Mouse (Mus musculus) hindbrain, embryonic 14.5 days (tissue): Measurements from ENCODE around the gene Asgr2. TPM values are rescaled to one million over a fixed set of nuclear protein-coding genes. Genes with fewer than 3 reads are reported as not detected.

ENCODE experiments used
- ATAC-seq: fragments of 200-750 bp; cut with Nextera tagmentation; 2 replicates; pipeline ENCODE4 v1.8.0; 2017; ENCODE audit warnings: moderate number of reproducible peaks, mild to moderate bottlenecking, moderate TSS enrichment, moderate library complexity; ENCODE audit not compliant: low FRiP score
- DNase-seq: peaks from one replicate; pipeline ENCODE4 v3.0.0-alpha.2; 2015; ENCODE audit warnings: low spot score
- H3K27ac ChIP-seq: fragments of 300-500 bp; sonication (generic); 2 replicates; pipeline ENCODE4 v1.5.1; 2014; ENCODE audit warnings: mild to moderate bottlenecking, moderate library complexity
- H3K27me3 ChIP-seq: fragments of 300-500 bp; sonication (generic); 2 replicates; pipeline ENCODE4 v1.6.1; 2014; ENCODE audit warnings: mild to moderate bottlenecking, low read length, mixed read lengths; ENCODE audit not compliant: control insufficient read depth, insufficient read depth
- H3K36me3 ChIP-seq: fragments of 300-500 bp; sonication (generic); replicated peaks from 2 replicates; pipeline ENCODE4 v1.6.1; 2014; ENCODE audit not compliant: control insufficient read depth, insufficient read depth
- H3K4me1 ChIP-seq: fragments of 300-500 bp; sonication (generic); replicated peaks from 2 replicates; pipeline ENCODE4 v1.6.1; 2014; ENCODE audit warnings: antibody characterized with exemption, low read length, mixed read lengths; ENCODE audit not compliant: control insufficient read depth, insufficient read depth
- H3K4me2 ChIP-seq: fragments of 300-500 bp; sonication (generic); replicated peaks from 2 replicates; pipeline ENCODE4 v1.6.1; 2014; ENCODE audit warnings: mild to moderate bottlenecking, moderate library complexity
- H3K4me3 ChIP-seq: fragments of 300-500 bp; sonication (generic); replicated peaks from 2 replicates; pipeline ENCODE4 v1.5.1; 2014; ENCODE audit warnings: mild to moderate bottlenecking, low read length
- H3K9ac ChIP-seq: fragments of 300-500 bp; sonication (generic); 2 replicates; pipeline ENCODE4 v1.6.1; 2014
- H3K9me3 ChIP-seq: fragments of 300-500 bp; sonication (generic); 2 replicates; pipeline ENCODE4 v1.6.1; 2016; ENCODE audit warnings: low read length; ENCODE audit not compliant: control insufficient read depth
- WGBS: fragments of 180-500 bp; shearing (Covaris S2); extraction: QIAGEN DNeasy Blood & Tissue Kit; methylation state at CpG from one replicate; pipeline ENCODE4 v1.1.7; 2014; 5-methylcytosine and 5-hydroxymethylcytosine counted together
- polyA plus RNA-seq: library from polyadenylated mRNA; unstranded; fragments of >200 nt; fragmentation: Nextera tagmentation; extraction: Ambion mirVana; gene quantifications from 2 replicates; pipeline ENCODE4 v1.2.1, GENCODE M21; 2014

Gene Asgr2
- not detected in 2 replicates for polyA plus RNA-seq

DNA sequence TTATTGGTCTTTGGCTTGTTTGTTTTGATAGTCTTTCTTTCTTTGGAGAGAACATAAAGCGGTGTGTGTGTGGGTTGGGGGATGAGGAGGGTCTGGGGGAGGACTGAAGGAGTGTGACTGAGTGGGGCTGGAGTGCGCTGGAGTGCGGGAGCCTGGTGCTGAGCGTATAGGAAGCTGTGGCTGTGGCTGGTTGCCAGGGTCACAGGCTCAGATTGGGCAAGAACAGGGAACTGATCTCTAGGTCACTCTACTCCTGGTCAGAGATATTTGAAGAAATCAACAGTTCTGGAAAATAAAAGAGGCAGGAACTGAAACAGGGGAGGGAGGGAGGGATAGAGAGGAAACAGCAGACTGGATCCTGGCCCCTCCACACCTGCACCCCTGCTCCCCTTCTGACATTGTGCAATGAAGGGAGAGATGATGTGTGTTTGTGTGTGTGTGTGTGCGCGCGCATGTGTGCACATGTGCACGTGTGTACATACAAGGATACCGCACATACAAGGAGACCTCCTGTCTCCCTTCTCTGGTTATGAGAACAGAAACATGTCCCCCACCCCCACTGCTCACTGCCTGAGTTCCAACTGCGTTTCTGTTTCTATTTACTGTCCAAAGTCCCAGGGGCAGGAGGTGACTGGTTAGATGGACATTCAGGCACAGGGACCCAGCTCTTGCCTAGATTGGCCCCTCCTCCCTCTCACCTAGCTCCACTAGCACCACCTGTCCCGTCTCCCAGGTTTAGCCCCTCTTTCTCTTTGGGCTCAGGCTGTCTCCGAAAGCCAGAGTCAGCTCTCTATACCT, at the start of gene Asgr2:
TSS of gene Asgr2 (plus strand) at position 659 of the 798 bp plus-strand sequence.
- no peaks in the 10 kb centered on the region for H3K36me3 ChIP-seq
- H3K4me3 ChIP-seq: no peak within 1 kb of the TSS
- ATAC-seq (no peak), DNase-seq (no peak)
- no peaks in the 10 kb centered on the region for H3K9me3 ChIP-seq
- no peaks in the 10 kb centered on the region for H3K4me1 ChIP-seq
- H3K9ac ChIP-seq: no peak within 1 kb of the TSS
- 79% methylated on average over 12 of the region's 12 CpGs for WGBS
- H3K27me3 ChIP-seq: no peaks in the 10 kb centered on the region
- no peak within 1 kb of the TSS for H3K4me2 ChIP-seq
- H3K27ac ChIP-seq: no peak within 1 kb of the TSS

DNA sequence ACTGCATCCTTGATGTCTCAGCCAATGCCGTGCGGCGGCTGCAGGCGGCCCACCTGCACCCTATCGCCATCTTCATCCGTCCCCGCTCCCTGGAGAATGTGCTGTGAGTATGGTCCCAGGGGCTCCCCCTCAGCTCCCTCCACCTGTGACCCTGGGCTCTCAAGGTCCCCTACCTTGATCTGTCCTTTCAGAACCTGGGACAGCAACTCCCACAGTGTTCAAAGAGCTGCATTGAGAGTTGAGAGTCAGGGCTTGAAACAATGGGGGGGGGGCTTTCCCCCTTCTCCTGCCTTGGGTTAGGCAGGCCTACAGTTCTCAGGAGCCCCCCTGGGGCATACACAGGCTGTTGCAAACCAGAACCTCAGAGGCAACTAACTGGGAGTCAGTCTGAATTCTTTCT, 48.8 kb upstream of the Asgr2 start:
- H3K4me1 ChIP-seq: no peaks in the 10 kb centered on the region
- H3K4me3 ChIP-seq: no peak overlapping the region
- H3K9ac ChIP-seq: no peak overlapping the region
- 78% methylated on average over 7 of the region's 7 CpGs for WGBS
- H3K9me3 ChIP-seq: no peaks in the 10 kb centered on the region
- H3K27me3 ChIP-seq: no peaks in the 10 kb centered on the region
- ATAC-seq (no peak), DNase-seq (no peak)
- H3K36me3 ChIP-seq: peaks cover 68% of the 10 kb centered on the region
- no peak overlapping the region for H3K4me2 ChIP-seq
- no peak overlapping the region for H3K27ac ChIP-seq

GRCm38 (mm10) chr11:70045435-70045834, 47.0 kb upstream of the Asgr2 start:
- Histone ChIP-seq H3K36me3 (peaks cover 52% of the 10 kb centered on the region), H3K9me3 (no peaks in the 10 kb centered on the region), H3K4me2 (no peak overlapping the region), H3K9ac (no peak overlapping the region), H3K27ac (no peak overlapping the region), H3K4me3 (no peak overlapping the region), H3K4me1 (no peaks in the 10 kb centered on the region), H3K27me3 (no peaks in the 10 kb centered on the region)
- 32% methylated on average over 9 of the region's 9 CpGs for WGBS
- no peak for DNase-seq
- no peak for ATAC-seq

GRCm38 (mm10) chr11:70049366-70049765, 43.1 kb upstream of the Asgr2 start:
- no peak overlapping the region for H3K4me3 ChIP-seq
- no peak for DNase-seq
- no peak overlapping the region for H3K9ac ChIP-seq
- no peaks in the 10 kb centered on the region for H3K27me3 ChIP-seq
- H3K4me2 ChIP-seq: no peak overlapping the region
- no peaks in the 10 kb centered on the region for H3K4me1 ChIP-seq
- no peaks in the 10 kb centered on the region for H3K9me3 ChIP-seq
- H3K27ac ChIP-seq: no peak overlapping the region
- ATAC-seq: no peak
- peaks cover 15% of the 10 kb centered on the region for H3K36me3 ChIP-seq
- WGBS: 74% methylated on average over 6 of the region's 6 CpGs

- ATAC-seq (no peak), DNase-seq (no peak)
- H3K9me3 ChIP-seq: no peaks in the 10 kb centered on the region
- H3K4me1 ChIP-seq: no peaks in the 10 kb centered on the region
- H3K27me3 ChIP-seq: no peaks in the 10 kb centered on the region
- H3K27ac ChIP-seq: no peak overlapping the region
- no peak overlapping the region for H3K4me2 ChIP-seq
- H3K4me3 ChIP-seq: no peak overlapping the region
- no peak overlapping the region for H3K9ac ChIP-seq
- peaks cover 11% of the 10 kb centered on the region for H3K36me3 ChIP-seq
- WGBS: 57% methylated on average over 10 of the region's 10 CpGs
Observed at GRCm38 (mm10) chr11:70049816-70050215, 42.6 kb upstream of the Asgr2 start.

- Histone ChIP-seq H3K4me2 (no peak overlapping the region), H3K27me3 (no peaks in the 10 kb centered on the region), H3K4me3 (no peak overlapping the region), H3K9ac (no peak overlapping the region), H3K4me1 (no peaks in the 10 kb centered on the region), H3K36me3 (no peaks in the 10 kb centered on the region), H3K9me3 (no peaks in the 10 kb centered on the region), H3K27ac (no peak overlapping the region)
- ATAC-seq: no peak
- no peak for DNase-seq
- WGBS: 82% methylated on average over 7 of the region's 7 CpGs
Observed at GRCm38 (mm10) chr11:70053156-70053555, 39.3 kb upstream of the Asgr2 start.

- Histone ChIP-seq H3K4me3 (no peak within 1 kb of the TSS), H3K4me1 (no peaks in the 10 kb centered on the region), H3K27me3 (no peaks in the 10 kb centered on the region), H3K36me3 (no peaks in the 10 kb centered on the region), H3K27ac (no peak within 1 kb of the TSS), H3K4me2 (no peak within 1 kb of the TSS), H3K9ac (no peak within 1 kb of the TSS), H3K9me3 (no peaks in the 10 kb centered on the region)
- ATAC-seq: no peak
- no peak for DNase-seq
- 88% methylated on average over 10 of the region's 10 CpGs for WGBS
Observed at GRCm38 (mm10) chr11:70053898-70054570, 38.4 kb upstream of the Asgr2 start, which contains the start of gene Asgr1. Gene Asgr1 (plus strand): TSS chr11:70054085.

DNA sequence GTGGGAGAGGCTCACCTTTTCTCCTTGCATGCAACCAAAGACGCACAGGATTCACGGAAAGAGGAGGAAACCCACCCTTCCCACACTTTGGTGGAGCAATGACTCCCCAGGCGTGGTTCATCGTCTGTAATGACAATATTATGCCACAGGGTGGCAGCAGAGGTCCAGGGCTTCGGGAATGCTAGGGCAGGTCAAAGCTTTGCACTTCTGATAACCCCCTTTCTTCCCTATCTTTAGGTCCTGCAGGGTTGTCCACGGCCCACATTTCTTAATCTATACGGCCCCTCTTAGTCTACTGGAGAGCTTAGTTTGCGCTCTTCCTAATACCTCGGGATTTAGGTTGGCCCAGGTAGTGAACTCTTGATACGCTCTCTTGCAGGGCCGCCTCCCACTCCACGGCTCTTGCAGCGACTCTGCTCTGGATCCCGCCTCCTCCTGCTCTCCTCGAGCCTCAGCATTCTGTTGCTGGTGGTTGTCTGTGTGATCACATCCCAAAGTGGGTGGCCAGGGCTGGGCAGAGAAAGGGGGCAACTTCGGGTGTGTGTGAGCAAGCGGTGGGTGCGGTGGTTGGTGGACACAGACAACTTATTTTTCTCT, 36.7 kb upstream of the Asgr2 start:
- Histone ChIP-seq H3K9ac (no peak overlapping the region), H3K27ac (no peak overlapping the region), H3K9me3 (no peaks in the 10 kb centered on the region), H3K4me2 (peak overlapping the region; percentile 13; the same call in 1 of the 2 replicates), H3K4me1 (no peaks in the 10 kb centered on the region), H3K27me3 (no peaks in the 10 kb centered on the region), H3K36me3 (no peaks in the 10 kb centered on the region), H3K4me3 (no peak overlapping the region)
- 33% methylated on average over 18 of the region's 18 CpGs for WGBS
- peak; percentile 57 for ATAC-seq
- peak; percentile 84 for DNase-seq

- no peak for ATAC-seq
- Histone ChIP-seq H3K9ac (no peak overlapping the region), H3K27me3 (no peaks in the 10 kb centered on the region), H3K36me3 (no peaks in the 10 kb centered on the region), H3K9me3 (no peaks in the 10 kb centered on the region), H3K4me1 (no peaks in the 10 kb centered on the region), H3K27ac (no peak overlapping the region), H3K4me3 (no peak overlapping the region), H3K4me2 (no peak overlapping the region)
- DNase-seq: no peak
- 83% methylated on average over 9 of the region's 9 CpGs for WGBS
Observed at GRCm38 (mm10) chr11:70057805-70058204, 34.6 kb upstream of the Asgr2 start.
